Mouse (Mus musculus): ENCODE results near the gene Meaf6.

DNA sequence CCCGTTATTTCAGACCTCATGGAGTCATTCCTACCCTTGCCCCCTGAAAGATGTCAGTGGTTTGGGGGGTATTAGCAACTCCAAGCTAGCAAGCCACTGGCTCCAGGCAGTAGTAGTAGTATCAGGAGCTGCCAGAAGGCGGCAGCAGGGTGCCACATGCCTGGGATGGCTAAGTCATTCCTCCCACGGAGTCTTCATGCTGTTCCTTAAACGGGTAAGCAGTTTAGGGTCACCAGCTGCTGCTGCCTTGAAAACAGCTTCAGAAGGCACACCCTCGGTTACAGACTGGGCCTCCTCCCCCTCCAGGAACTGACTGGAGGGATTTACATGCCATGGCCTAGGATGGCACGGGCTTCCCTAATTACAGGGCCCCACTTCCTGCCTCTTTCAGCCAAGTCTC lies 29.7 kb downstream of the Meaf6 start:
- TF ChIP-seq TAL1 (conservative IDR thresholded peaks at IDR 0.05; ENCODE audit: low read depth, low read length) (no peak), CTCF (IDR thresholded peaks at IDR 0.05; ENCODE audit: low read depth, low read length) (peak; percentile 69)
